Mouse (Mus musculus) spleen, adult 2 months (tissue): ENCODE data around the gene Mrpl28.
A peak's percentile ranks its signal among the peaks of the same experiment; 100 is the strongest.

ENCODE experiments used
- CTCF ChIP-seq: fragments of 200-500 bp; IDR thresholded peaks from 2 replicates; pipeline ENCODE4 v1.5.1; 2011; ENCODE audit warnings: mild to moderate bottlenecking, inconsistent platforms; ENCODE audit not compliant: insufficient read depth, insufficient read length, insufficient replicate concordance; ENCODE audit errors: extremely low read depth
- POLR2A ChIP-seq: fragments of 200-500 bp; IDR thresholded peaks from 2 replicates; pipeline ENCODE4 v1.6.1; 2011; ENCODE audit warnings: low read depth, low read length, inconsistent platforms

DNA sequence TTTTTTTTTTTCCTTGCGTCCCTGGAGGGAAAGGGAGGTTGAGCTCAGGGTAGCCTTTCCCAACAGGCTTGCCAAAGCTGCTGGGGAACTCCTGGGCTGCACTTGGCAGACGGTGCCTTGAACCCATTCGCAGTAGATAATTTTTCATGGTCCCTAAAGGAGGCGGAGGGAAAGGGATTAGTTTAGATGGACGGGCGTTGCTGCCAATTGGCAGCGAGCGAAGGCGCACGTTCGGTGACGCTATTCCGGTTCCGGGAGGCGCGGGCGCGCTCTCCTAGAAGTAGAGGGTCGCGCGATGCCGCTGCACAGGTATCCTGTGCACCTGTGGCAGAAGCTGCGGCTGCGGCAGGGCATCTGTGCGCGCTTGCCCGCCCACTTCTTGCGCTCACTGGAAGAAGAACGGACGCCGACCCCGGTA, at the start of gene Mrpl28:
- TF ChIP-seq CTCF (no peak), POLR2A (peak; percentile 91)
